Mouse (Mus musculus): Measurements from ENCODE around the gene Apof.

- TF ChIP-seq CTCF (IDR thresholded peaks at IDR 0.05; ENCODE audit: insufficient read depth, low read length) (no peak), POLR2A (IDR thresholded peaks at IDR 0.05; ENCODE audit: borderline replicate concordance, extremely low read depth, low read depth, low read length) (no peak)
Observed at GRCm38 (mm10) chr10:128240131-128240530, 28.3 kb upstream of the Apof start.

Data from lung, adult 2 months (tissue).